Mouse (Mus musculus): ENCODE measurements around the gene Gid8.

Gid8 gene

GRCm38 (mm10) chr2:180709923-180710272 is at the start of gene Gid8, which contains the start of gene Dido1:
TSS of gene Gid8 (plus strand) at chr2:180710117.
TSS of gene Dido1 (minus strand) at chr2:180709999.
- DNase-seq (ENCODE audit: low spot score in 2 of 2) = peak; percentile 84 to 94

GRCm38 (mm10) chr2:180660521-180660920 is 49.4 kb upstream of the Gid8 start:
- no peak for DNase-seq (ENCODE audit: low spot score in 2 of 2)

GRCm38 (mm10) chr2:180662008-180662407 is 47.9 kb upstream of the Gid8 start:
- no peak for DNase-seq (ENCODE audit: low spot score in 2 of 2)

- DNase-seq (ENCODE audit: low spot score in 2 of 2) = no peak
Measured at GRCm38 (mm10) chr2:180676706-180677105, 33.2 kb upstream of the Gid8 start.

GRCm38 (mm10) chr2:180678609-180679140 is 31.2 kb upstream of the Gid8 start:
- peak in 1 of 2 experiments; percentile 81 for DNase-seq (ENCODE audit: low spot score in 2 of 2)

GRCm38 (mm10) chr2:180681225-180681624 is 28.7 kb upstream of the Gid8 start:
- no peak for DNase-seq (ENCODE audit: low spot score in 2 of 2)

- no peak for DNase-seq (ENCODE audit: low spot score in 2 of 2)
Measured at GRCm38 (mm10) chr2:180683524-180683923, 26.4 kb upstream of the Gid8 start.

GRCm38 (mm10) chr2:180684031-180684430 is 25.9 kb upstream of the Gid8 start:
- no peak for DNase-seq (ENCODE audit: low spot score in 2 of 2)

GRCm38 (mm10) chr2:180689841-180690240 is 20.1 kb upstream of the Gid8 start:
- DNase-seq (ENCODE audit: low spot score in 2 of 2) = no peak

GRCm38 (mm10) chr2:180692630-180693029 is 17.3 kb upstream of the Gid8 start:
- DNase-seq (ENCODE audit: low spot score in 2 of 2) = no peak

- DNase-seq (ENCODE audit: low spot score in 2 of 2) = no peak
Measured at GRCm38 (mm10) chr2:180695176-180695575, 14.7 kb upstream of the Gid8 start.

- no peak for DNase-seq (ENCODE audit: low spot score in 2 of 2)
Measured at GRCm38 (mm10) chr2:180700457-180700856, 9.5 kb upstream of the Gid8 start.

- DNase-seq (ENCODE audit: low spot score in 2 of 2) = no peak
Measured at GRCm38 (mm10) chr2:180701053-180701766, 8.7 kb upstream of the Gid8 start.

- peak; percentile 54 to 89 for DNase-seq (ENCODE audit: low spot score in 2 of 2)
Measured at GRCm38 (mm10) chr2:180701767-180702621, 7.9 kb upstream of the Gid8 start.

GRCm38 (mm10) chr2:180702701-180703149 is 7.2 kb upstream of the Gid8 start:
- DNase-seq (ENCODE audit: low spot score in 2 of 2) = no peak

GRCm38 (mm10) chr2:180703175-180703574 is 6.7 kb upstream of the Gid8 start:
- DNase-seq (ENCODE audit: low spot score in 2 of 2) = no peak

GRCm38 (mm10) chr2:180703645-180704359 is 6.1 kb upstream of the Gid8 start:
- no peak for DNase-seq (ENCODE audit: low spot score in 2 of 2)

- DNase-seq (ENCODE audit: low spot score in 2 of 2) = no peak
Measured at GRCm38 (mm10) chr2:180704591-180704990, 5.3 kb upstream of the Gid8 start.

GRCm38 (mm10) chr2:180705066-180705465 is 4.9 kb upstream of the Gid8 start:
- no peak for DNase-seq (ENCODE audit: low spot score in 2 of 2)

- no peak for DNase-seq (ENCODE audit: low spot score in 2 of 2)
Measured at GRCm38 (mm10) chr2:180705975-180706374, 3.9 kb upstream of the Gid8 start.

- DNase-seq (ENCODE audit: low spot score in 2 of 2) = no peak
Measured at GRCm38 (mm10) chr2:180709023-180709922, 644 bp upstream of the Gid8 start.

All from left cerebral cortex, adult 9 months (tissue).